Mouse (Mus musculus) layer of hippocampus, adult 9-11 months (tissue): ENCODE measurements at regions not wholly inside any gene's neighbourhood (a gene's known extent, or its start where the extent isn't known, plus 50 kb on each side); places are given as distances from the start of the nearest gene placed in this dataset.

Experiments
- DNase-seq: peaks from one replicate; pipeline ENCODE4 v3.0.0; 2022

GRCm38 (mm10) chr19:60148313-60148965 lies 78.1 kb downstream of the Fam204a start:
- no peak for DNase-seq

- no peak for DNase-seq
Observed at GRCm38 (mm10) chr19:60146451-60147190, 79.9 kb downstream of the Fam204a start.

DNA sequence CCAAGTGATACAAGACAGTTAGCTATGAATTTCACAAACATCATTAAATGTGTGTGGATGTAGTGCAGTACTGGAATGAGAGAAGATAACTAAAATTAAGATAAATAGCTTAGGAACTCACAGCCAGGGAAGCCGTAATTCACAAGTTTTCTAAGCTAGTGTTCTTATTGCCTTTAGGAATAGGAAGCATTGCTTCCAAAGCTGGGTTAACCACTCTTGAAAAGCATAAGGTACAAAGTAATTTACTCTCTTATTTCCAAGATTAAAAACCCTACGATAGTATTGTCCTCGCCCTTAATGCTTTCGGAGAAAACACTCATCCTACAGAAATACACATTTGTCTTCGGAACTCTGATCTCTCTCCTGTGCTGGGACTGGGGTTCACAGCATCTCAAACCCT lies 81.3 kb downstream of the Fam204a start:
- DNase-seq, result no peak

GRCm38 (mm10) chr19:60144336-60144989 lies 82.0 kb downstream of the Fam204a start:
- peak; percentile 64 for DNase-seq

GRCm38 (mm10) chr19:60138881-60139280 lies 87.6 kb downstream of the Fam204a start:
- no peak for DNase-seq

- no peak for DNase-seq
Observed at GRCm38 (mm10) chr19:60136491-60136890, 90.0 kb downstream of the Fam204a start.

DNA sequence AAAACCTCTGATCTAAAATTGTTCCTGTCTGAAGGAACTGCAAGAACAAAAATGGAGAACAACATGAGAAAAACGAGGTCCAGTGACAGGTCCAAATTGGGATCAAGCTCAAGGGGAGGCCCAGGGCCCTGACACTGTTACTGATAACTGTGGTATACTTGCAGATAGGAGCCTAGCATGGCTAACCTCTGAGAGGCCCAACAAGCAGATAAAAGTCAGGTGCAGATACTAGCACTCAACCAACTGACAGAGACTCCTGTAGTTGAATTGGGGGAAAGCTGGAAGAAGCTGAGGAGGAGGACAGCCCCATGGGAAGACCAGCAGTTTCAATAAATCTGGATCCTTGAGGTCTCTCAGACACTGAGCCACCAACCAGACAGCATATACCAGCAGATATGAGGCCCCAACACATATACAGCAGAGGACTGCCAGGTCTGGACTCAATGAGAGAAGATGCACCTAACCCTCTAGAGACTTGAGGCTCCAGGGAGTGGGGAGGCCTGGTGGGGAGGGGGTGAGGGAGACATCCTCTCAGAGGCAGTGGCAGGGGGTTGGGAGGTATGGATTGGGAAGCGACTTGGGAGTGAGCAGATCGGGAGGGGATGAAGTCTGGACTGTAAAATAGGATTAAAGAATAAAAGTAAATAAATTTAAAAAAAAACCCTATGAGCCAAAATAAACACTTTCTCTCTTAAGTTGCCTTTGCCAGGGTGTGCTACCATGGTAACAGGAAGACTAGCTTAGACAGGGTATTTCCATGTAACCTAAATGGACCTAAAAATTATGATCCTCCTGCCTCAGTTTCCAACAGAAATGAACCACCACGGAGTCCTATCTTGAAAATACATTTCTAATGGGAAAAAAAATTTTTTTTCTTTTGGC lies 91.8 kb downstream of the Fam204a start:
- no peak for DNase-seq

DNA sequence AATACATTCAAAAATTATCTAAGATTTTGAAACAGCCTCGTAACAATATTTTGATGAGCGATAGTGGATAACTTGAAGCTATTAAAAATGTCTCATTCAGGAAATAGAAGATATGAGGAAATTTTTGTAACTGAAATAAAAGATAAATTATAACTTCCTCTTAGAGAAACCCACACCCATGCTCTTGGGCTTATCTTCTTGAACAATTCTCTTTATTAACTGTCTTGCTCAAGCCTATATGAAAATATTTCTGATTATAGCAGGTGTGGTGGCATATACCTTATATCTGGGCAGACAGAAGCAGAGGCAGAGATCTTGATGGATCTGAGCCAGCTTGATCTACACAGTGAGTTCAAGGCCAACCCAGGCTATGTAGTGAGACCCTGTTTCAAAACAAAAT lies 96.9 kb downstream of the Fam204a start:
- no peak for DNase-seq

DNA sequence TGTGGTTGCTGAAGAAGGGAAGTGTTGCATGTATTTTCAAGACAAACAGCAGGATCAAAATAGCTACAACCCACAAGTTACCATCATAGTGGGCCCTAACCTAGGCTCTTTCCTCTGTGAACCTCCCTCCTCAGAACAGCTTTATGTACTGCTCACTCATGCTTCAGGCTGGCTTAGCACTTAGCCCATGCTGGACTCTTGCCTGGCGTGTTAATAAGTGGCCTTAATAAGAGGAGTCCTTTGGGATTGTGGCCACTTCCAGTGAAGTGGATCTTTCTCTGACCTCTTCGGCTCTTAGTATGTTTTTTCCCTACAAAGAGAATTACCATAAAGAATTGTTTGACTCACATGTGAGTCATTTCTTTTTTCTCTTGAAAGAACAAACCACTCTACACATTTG lies 101.9 kb downstream of the Fam204a start:
- DNase-seq, result no peak

GRCm38 (mm10) chr19:60120917-60121316 lies 105.6 kb downstream of the Fam204a start:
- no peak for DNase-seq

DNA sequence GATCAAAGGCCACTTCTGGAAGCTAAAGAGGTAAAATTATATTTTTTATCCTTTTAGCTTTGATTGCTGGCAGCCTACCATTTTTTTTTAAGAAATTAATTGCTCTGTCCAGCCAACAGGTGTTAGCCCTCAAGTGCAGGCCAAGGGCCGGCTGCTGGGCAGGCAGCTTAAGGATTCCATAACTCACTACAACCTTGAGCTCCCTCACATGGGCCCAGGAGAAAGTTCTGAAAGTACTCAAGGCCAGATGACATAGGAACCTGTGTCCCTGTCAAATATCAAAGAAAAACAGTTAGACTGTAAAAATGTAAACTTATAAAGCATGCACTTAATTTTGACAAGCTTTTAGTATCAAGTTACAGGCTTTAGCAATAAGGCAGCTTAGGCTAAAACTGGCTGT lies 107.5 kb downstream of the Fam204a start:
- DNase-seq, result no peak

DNA sequence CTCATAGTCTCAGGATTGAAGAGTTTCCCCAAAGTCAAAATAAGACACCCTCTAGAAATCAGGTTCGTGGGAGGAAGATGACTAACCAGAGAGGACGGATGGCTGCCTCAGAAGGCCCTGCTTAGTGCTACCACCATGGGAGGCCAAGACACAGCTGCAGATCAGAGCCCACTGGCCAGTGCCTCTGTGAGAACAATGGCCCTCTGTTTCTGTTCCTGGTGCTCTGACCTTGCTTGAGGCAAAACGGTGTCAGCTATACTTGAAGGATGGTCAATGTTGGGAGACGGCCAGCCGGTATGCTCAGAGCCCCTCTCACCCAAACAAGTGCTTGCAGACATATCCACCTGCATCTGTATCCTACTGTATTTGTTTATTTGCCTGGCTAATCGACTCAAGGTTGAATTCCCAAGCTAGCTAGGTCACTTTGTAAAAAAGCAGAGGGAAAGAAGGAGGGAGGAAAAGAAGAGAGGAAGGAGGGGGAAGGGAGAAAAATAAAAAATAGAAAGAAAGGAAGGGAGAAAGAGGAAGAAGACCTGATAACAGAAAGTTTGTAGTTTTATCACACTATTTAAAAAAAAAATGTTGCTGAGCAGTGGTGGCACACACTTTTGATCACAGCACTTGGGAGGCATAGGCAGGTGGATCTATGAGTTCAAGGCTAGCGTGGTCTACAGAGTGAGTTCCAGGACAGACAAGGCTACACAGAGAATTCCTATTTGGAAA lies 112.7 kb downstream of the Fam204a start:
- no peak for DNase-seq

- DNase-seq, result no peak
Observed at GRCm38 (mm10) chr19:60110278-60110677, 116.2 kb downstream of the Fam204a start.

DNA sequence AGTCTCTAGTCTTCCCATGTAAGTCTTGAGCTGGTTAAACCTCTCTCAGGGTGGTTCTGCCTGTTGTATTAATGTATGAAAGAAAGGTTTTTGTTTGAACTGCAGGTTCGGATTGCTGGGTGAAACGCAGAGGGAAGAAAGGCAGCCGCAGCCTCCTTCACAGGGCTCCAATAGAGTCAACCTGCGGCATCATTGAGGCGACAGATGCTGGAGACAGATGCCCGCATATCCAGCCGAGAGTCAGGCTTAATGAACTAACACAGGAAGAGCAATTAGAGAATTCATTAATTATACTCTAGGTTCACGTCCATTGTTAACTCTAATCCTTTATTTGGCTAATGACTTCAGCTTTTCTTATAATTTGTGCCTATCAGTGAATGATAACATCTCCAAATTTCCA lies 117.0 kb downstream of the Fam204a start:
- no peak for DNase-seq

- no peak for DNase-seq
Observed at GRCm38 (mm10) chr19:60097915-60098314, 128.6 kb downstream of the Fam204a start.

DNA sequence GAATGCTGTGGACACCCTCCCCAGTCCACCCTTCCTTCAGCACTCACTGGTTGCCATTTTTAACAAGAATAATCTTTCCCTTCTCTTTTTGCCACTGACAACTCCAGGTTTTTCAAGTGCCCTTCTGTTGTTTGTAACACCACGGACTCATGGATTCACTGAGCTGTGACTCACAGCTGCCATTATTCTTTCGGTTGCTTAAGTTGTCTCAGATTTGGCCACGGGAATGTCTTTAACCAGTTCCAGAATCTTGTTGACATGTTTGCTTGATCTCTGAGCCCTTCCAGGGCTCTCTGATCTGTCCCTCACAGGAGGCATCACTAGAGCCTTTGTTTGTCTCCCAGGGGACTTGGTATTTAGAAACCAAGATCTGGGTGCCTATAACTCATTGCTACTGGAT lies 131.5 kb upstream of the Rab11fip2 start:
- no peak for DNase-seq

DNA sequence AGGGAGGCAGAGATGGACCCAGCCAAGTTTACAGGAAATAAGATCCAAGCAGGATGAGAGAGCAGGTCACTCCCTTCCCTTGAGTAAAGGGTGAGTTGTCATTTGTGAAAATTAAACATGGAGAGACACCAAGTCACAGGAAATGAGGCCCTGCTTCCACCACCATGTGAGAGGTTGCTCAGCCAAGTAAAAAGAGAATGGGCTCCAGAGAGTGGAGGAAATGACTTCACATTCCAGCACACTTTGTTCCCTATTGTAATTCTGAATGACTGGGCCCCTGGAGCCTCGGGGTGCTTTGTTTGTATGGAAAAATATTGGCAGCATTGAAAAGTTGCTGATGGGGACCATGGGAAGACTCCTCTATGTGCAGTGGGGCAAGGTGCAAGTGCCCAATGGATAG lies 129.9 kb upstream of the Rab11fip2 start:
- no peak for DNase-seq

GRCm38 (mm10) chr19:60066183-60066582 lies 122.7 kb upstream of the Rab11fip2 start:
- DNase-seq, result no peak

- no peak for DNase-seq
Observed at GRCm38 (mm10) chr19:60055121-60055874, 111.8 kb upstream of the Rab11fip2 start.

DNA sequence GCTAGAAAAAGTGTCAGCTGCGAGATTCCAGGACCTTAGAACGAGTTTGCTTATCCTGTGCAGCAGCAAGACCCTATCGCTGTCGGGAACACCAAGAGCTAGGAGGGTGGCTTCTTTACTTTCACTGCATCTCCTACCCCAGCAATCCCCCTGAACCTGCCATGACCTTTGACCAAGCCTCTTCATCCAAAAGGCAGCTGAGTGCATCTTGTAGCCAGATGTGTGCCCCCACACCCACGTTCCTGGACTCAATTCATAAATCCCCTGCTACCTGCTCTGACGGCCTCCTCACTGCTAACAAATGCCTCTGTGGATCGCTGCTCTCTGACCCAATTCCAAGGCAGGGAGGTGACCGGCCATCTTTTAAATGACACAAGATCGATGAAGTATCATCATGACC lies 107.7 kb upstream of the Rab11fip2 start:
- DNase-seq, result no peak

DNA sequence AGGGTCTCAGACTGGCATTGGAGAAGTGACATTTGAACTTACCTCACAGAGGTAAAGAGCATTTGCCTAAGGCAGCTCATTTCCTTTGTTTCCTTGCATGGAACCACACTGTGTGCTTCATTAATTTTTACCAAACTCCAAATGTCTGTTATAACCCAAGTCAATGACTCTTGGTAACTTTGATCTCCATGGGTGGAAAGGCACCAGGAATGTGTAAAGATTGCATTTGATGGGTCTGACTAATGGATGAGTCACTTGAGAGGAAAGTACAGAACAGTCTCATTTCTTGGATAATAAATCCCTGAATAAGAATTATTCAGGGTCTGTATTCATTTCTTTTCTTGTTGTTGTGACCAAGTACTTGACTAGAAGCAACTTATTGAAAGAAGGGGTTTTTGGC lies 97.3 kb upstream of the Rab11fip2 start:
- no peak for DNase-seq

- no peak for DNase-seq
Observed at GRCm38 (mm10) chr19:60032667-60033066, 89.2 kb upstream of the Rab11fip2 start.
